Mouse (Mus musculus): ENCODE measurements around the gene Nedd4. TPM values are rescaled to one million over a fixed set of nuclear protein-coding genes. Genes with fewer than 3 reads are reported as not detected.
A peak's percentile ranks its signal among the peaks of the same experiment; 100 is the strongest.

Gene Nedd4
- total and polyA plus RNA-seq, 3 experiments = 167 to 583 (median 216) TPM

DNA sequence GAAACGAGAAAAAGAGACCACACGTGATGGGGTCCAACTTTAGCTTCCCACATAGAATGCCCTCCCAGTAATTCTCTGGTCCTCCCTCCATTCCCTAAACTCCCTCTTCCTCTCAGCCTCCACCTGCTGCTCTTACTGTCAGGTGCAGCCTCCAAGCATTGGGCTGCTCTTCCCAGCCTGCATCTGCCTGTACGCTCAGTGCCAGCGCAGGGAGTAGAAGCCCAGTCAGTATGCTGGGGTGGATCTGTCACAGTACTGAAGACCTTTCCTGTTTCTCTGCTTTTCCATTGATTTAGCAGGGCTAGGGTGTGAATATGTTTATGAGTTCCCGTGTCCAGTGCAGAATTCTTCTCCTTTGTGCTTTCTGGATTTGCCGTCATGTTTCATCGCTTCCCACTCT lies 54.1 kb downstream of the Nedd4 start:
- Histone ChIP-seq H3K36me3 (ENCODE audit: control insufficient read depth in 1 of 2, insufficient read depth in 2 of 2, low read length in 2 of 2) (peaks cover 25 to 64% of the 10 kb centered on the region in 2 experiments), H3K4me3 (ENCODE audit: control insufficient read depth in 1 of 2, insufficient read depth in 1 of 2, low read depth in 2 of 2, low read length in 2 of 2) (no peak overlapping the region), H3K9me3 (replicated peaks; ENCODE audit: insufficient read depth, low read length) (no peaks in the 10 kb centered on the region), H3K9ac (ENCODE audit: control insufficient read depth, low read depth, low read length, poor library complexity, severe bottlenecking) (no peak overlapping the region), H3K4me1 (ENCODE audit: control insufficient read depth in 1 of 2, insufficient read depth in 2 of 2, low read length in 2 of 2) (peaks cover 2 to 10% of the 10 kb centered on the region in 2 experiments; a peak in 3 of 4 replicates), H3K27me3 (ENCODE audit: control insufficient read depth in 1 of 2, insufficient read depth in 2 of 2, low read length in 2 of 2) (no peaks in the 10 kb centered on the region), H3K27ac (ENCODE audit: control insufficient read depth, low read depth, low read length) (no peak overlapping the region), H3K79me2 (ENCODE audit: control insufficient read depth, insufficient read depth, low read length, poor library complexity) (no peaks in the 10 kb centered on the region; the same call in 1 of the 2 replicates)
- TF ChIP-seq ZKSCAN1 (IDR thresholded peaks at IDR 0.05; ENCODE audit: low read depth, low read length) = no peak
- no peak for TF ChIP-seq GABPA (IDR thresholded peaks at IDR 0.05; ENCODE audit: low read depth, low read length)
- no peak for TF ChIP-seq MYC (IDR thresholded peaks at IDR 0.05; ENCODE audit: low read depth, low read length)
- no peak for TF ChIP-seq HCFC1 (IDR thresholded peaks at IDR 0.05; ENCODE audit: low read depth, low read length)
- DNase-seq (ENCODE audit: low read depth, low spot score) = no peak

DNA sequence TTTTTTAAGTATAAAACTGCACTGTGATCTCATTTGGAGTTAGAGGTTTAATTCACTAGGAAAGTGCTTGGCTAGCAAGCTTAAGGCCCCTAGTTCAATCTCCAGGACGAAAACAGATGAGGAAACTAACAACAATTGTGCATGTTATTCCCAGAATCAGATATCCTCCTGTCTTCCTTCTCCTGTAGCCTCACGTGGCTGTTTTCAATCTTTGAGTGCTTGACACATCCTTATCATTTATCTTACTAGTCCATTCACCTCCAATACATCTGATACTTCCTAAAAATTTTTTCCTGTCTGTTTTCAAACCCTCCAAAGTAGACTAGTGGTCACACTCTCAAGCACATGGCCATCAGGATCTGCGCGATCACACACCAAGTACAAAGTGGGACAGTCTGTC lies 57.0 kb downstream of the Nedd4 start:
- no peak for DNase-seq (ENCODE audit: low read depth, low spot score)
- H3K27me3 ChIP-seq (ENCODE audit: control insufficient read depth in 1 of 2, insufficient read depth in 2 of 2, low read length in 2 of 2) = no peaks in the 10 kb centered on the region
- H3K36me3 ChIP-seq (ENCODE audit: control insufficient read depth in 1 of 2, insufficient read depth in 2 of 2, low read length in 2 of 2) = peaks cover 25 to 70% of the 10 kb centered on the region in 2 experiments
- H3K27ac ChIP-seq (ENCODE audit: control insufficient read depth, low read depth, low read length) = no peak overlapping the region
- H3K79me2 ChIP-seq (ENCODE audit: control insufficient read depth, insufficient read depth, low read length, poor library complexity) = no peaks in the 10 kb centered on the region; the same call in 1 of the 2 replicates
- TF ChIP-seq ZKSCAN1 (IDR thresholded peaks at IDR 0.05; ENCODE audit: low read depth, low read length) = no peak
- TF ChIP-seq ETS1 (IDR thresholded peaks at IDR 0.05; ENCODE audit: low read depth, low read length) = no peak
- 0 out of 2 replicates have a peak, but pooled peaks have one; percentile 14 for TF ChIP-seq TCF12 (IDR thresholded peaks at IDR 0.05; ENCODE audit: low read depth, low read length)
- TF ChIP-seq EP300 (IDR thresholded peaks at IDR 0.05; ENCODE audit: low read depth in 1 of 2, low read length in 2 of 2) = peak in 1 of 2 experiments; percentile 19; a peak in 1 of 4 replicates
- no peak for TF ChIP-seq E2F4 (IDR thresholded peaks at IDR 0.05; ENCODE audit: borderline replicate concordance, low read depth, low read length)
- 0 out of 2 replicates have a peak, but pooled peaks have one; percentile 11 for TF ChIP-seq SIN3A (IDR thresholded peaks at IDR 0.05; ENCODE audit: low read length)
- no peak for TF ChIP-seq TBP (IDR thresholded peaks at IDR 0.05; ENCODE audit: low read depth, low read length)
- TF ChIP-seq KAT2A (conservative IDR thresholded peaks at IDR 0.05; ENCODE audit: low read depth, low read length) = no peak
- no peak for TF ChIP-seq NRF1 (IDR thresholded peaks at IDR 0.05; ENCODE audit: insufficient read depth, low read depth, low read length, poor library complexity, severe bottlenecking)
- peak; percentile 30; the same call in 1 of the 2 replicates for TF ChIP-seq GATA1 (IDR thresholded peaks at IDR 0.05; ENCODE audit: low read depth, low read length)
- no peak for TF ChIP-seq ZMIZ1 (IDR thresholded peaks at IDR 0.05; ENCODE audit: low read depth, low read length)
- TF ChIP-seq BHLHE40 (IDR thresholded peaks at IDR 0.05; ENCODE audit: borderline replicate concordance, low read depth, low read length) = peak; percentile 71; the same call in 1 of the 2 replicates
- no peak for TF ChIP-seq UBTF (IDR thresholded peaks at IDR 0.05; ENCODE audit: borderline replicate concordance, insufficient read depth, low read depth, low read length)
- no peak; the same call in 1 of the 2 replicates for TF ChIP-seq MXI1 (IDR thresholded peaks at IDR 0.05; ENCODE audit: low read depth, low read length)
- no peak for TF ChIP-seq CHD1 (IDR thresholded peaks at IDR 0.05; ENCODE audit: low read depth, low read length)
- TF ChIP-seq USF1 (IDR thresholded peaks at IDR 0.05; ENCODE audit: low read depth, low read length) = peak; percentile 53; the same call in 1 of the 2 replicates
- no peaks in the 10 kb centered on the region for H3K9me3 ChIP-seq (replicated peaks; ENCODE audit: insufficient read depth, low read length)
- H3K4me1 ChIP-seq (ENCODE audit: control insufficient read depth in 1 of 2, insufficient read depth in 2 of 2, low read length in 2 of 2) = peaks cover 2 to 10% of the 10 kb centered on the region in 2 experiments; a peak in 3 of 4 replicates
- no peak overlapping the region for H3K9ac ChIP-seq (ENCODE audit: control insufficient read depth, low read depth, low read length, poor library complexity, severe bottlenecking)
- H3K4me3 ChIP-seq (ENCODE audit: control insufficient read depth in 1 of 2, insufficient read depth in 1 of 2, low read depth in 2 of 2, low read length in 2 of 2) = no peak overlapping the region
